Mouse (Mus musculus): Measurements from ENCODE around the gene Ak3.

- TF ChIP-seq CTCF (IDR thresholded peaks at IDR 0.05; ENCODE audit: borderline replicate concordance, control insufficient read depth, extremely low read depth, insufficient read depth, low read length, poor library complexity) (no peak), POLR2A (IDR thresholded peaks at IDR 0.05; ENCODE audit: control insufficient read depth, extremely low read depth, insufficient read depth, low read length, poor library complexity) (no peak)
Measured at GRCm38 (mm10) chr19:29046961-29047333, 814 bp downstream of the Ak3 start.
